Mouse (Mus musculus): Measurements from ENCODE around the gene Hat1. TPM values are rescaled to one million over a fixed set of nuclear protein-coding genes. Genes with fewer than 3 reads are reported as not detected.

Hat1 gene
- total RNA-seq, 1 experiment: 242 TPM

DNA sequence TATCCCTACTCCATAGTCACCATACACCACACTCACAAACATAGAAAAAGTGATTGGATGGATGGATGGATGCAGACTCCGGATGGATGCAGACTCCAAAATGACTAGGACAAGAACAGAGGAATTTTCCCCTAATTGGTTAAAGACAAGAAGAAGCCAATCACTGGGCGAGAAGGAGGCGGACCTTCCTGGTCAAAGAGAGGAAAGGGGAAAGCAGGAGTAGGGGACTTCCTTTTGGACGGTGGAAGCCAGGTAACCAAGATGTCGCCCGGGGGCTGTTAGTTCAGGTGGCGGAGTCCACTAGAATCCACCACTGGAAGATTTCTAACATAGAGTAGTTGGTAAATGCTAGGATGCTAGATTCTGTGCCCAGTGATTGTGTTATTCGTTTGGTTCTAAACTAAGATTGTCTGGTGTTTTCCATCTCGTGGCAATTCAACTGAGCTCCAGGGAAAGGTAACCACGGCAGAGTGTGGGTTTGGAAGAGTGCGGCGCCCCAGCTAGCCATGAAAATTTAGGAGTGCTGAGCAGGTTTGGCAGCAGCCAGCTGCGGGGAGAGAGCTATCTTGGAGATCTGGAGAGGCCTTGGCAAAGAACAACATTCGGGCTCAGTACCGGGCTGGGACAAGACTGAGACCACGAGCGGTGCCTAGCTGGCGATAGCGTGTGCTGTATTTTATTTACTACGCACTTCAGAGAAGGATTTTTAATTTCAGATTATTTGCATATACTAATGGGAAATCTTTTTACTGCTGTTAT is 40.8 kb upstream of the Hat1 start:
- TF ChIP-seq ZC3H11A (IDR thresholded peaks at IDR 0.05; ENCODE audit: borderline replicate concordance, low read depth, low read length) (no peak), ZNF384 (IDR thresholded peaks at IDR 0.05; ENCODE audit: low read depth, low read length) (no peak), HCFC1 (IDR thresholded peaks at IDR 0.05; ENCODE audit: borderline replicate concordance, insufficient read depth, low read length) (no peak; the same call in 1 of the 2 replicates), MAFK (IDR thresholded peaks at IDR 0.05; ENCODE audit: insufficient read depth, low read depth, low read length) (no peak), CHD2 (IDR thresholded peaks at IDR 0.05; ENCODE audit: low read depth, low read length) (no peak)
- Histone ChIP-seq H3K9ac (ENCODE audit: insufficient read depth, low read depth, low read length, poor library complexity, severe bottlenecking) (peak overlapping the region; percentile 96), H3K4me3 (ENCODE audit: insufficient read depth in 1 of 2, low read depth in 1 of 2, low read length in 2 of 2, poor library complexity in 1 of 2, severe bottlenecking in 1 of 2) (peak overlapping the region; percentile 87 to 91), H3K36me3 (ENCODE audit: control insufficient read depth, insufficient read depth, low read length, poor library complexity, severe bottlenecking) (peaks cover 17% of the 10 kb centered on the region), H3K9me3 (ENCODE audit: control insufficient read depth, insufficient read depth, low read depth, low read length) (no peaks in the 10 kb centered on the region), H3K4me1 (ENCODE audit: control insufficient read depth in 2 of 2, insufficient read depth in 2 of 2, low read length in 2 of 2, poor library complexity in 1 of 2) (peaks cover 0 to 2% of the 10 kb centered on the region in 2 experiments; a peak in 1 of 4 replicates), H3K27ac (ENCODE audit: insufficient read depth, low read depth, low read length, poor library complexity, severe bottlenecking) (peak overlapping the region; percentile 97)
- no peak for DNase-seq (ENCODE audit: low read depth, low spot score)
- in situ Hi-C loops (cut with MboI; ENCODE audit: low sequenced_read_pairs in 2 of 2, unreplicated experiment in 2 of 2): no loop called here

- no peaks in the 10 kb centered on the region for H3K9me3 ChIP-seq (ENCODE audit: control insufficient read depth, insufficient read depth, low read depth, low read length)
- H3K27ac ChIP-seq (ENCODE audit: insufficient read depth, low read depth, low read length, poor library complexity, severe bottlenecking): peak overlapping the region; percentile 97
- peak overlapping the region; percentile 96 for H3K9ac ChIP-seq (ENCODE audit: insufficient read depth, low read depth, low read length, poor library complexity, severe bottlenecking)
Observed at GRCm38 (mm10) chr2:71349511-71349910, 39.2 kb upstream of the Hat1 start.

DNA sequence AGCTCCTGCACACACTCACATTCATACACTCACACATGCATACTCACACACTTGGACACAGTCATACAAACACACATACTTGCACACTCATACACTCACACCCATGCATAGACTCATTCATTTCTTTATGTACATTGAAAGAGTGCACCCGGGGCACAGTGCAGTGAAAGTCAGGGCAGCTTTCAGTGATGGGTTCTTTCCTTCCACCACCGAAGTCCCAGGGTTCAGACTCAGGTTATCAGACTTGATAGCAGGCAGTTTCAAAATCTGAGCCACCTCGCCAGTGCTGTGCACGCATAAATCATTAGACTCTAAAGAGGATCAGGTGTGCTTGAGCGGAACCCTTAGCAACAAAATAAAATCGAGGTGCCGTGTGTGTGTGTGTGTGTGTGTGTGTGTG is 38.6 kb upstream of the Hat1 start:
- DNase-seq (ENCODE audit: low read depth, low spot score): no peak
- Histone ChIP-seq H3K9me3 (ENCODE audit: control insufficient read depth, insufficient read depth, low read depth, low read length) (no peaks in the 10 kb centered on the region), H3K27ac (ENCODE audit: insufficient read depth, low read depth, low read length, poor library complexity, severe bottlenecking) (peak overlapping the region; percentile 97), H3K4me3 (ENCODE audit: insufficient read depth in 1 of 2, low read depth in 1 of 2, low read length in 2 of 2, poor library complexity in 1 of 2, severe bottlenecking in 1 of 2) (peak overlapping the region; percentile 87 to 91), H3K36me3 (ENCODE audit: control insufficient read depth, insufficient read depth, low read length, poor library complexity, severe bottlenecking) (peaks cover 23% of the 10 kb centered on the region), H3K9ac (ENCODE audit: insufficient read depth, low read depth, low read length, poor library complexity, severe bottlenecking) (peak overlapping the region; percentile 96), H3K4me1 (ENCODE audit: control insufficient read depth in 2 of 2, insufficient read depth in 2 of 2, low read length in 2 of 2, poor library complexity in 1 of 2) (peaks cover 0 to 8% of the 10 kb centered on the region in 2 experiments; a peak in 2 of 4 replicates)
- in situ Hi-C loops (cut with MboI; ENCODE audit: low sequenced_read_pairs in 2 of 2, unreplicated experiment in 2 of 2): no loop called here
- TF ChIP-seq ZC3H11A (IDR thresholded peaks at IDR 0.05; ENCODE audit: borderline replicate concordance, low read depth, low read length) (no peak), ZNF384 (IDR thresholded peaks at IDR 0.05; ENCODE audit: low read depth, low read length) (no peak), MAFK (IDR thresholded peaks at IDR 0.05; ENCODE audit: insufficient read depth, low read depth, low read length) (no peak), HCFC1 (IDR thresholded peaks at IDR 0.05; ENCODE audit: borderline replicate concordance, insufficient read depth, low read length) (no peak), CHD2 (IDR thresholded peaks at IDR 0.05; ENCODE audit: low read depth, low read length) (no peak)

More at GRCm38 (mm10) chr2:71349511-71349910, 39.2 kb upstream of the Hat1 start:
- Histone ChIP-seq H3K36me3 (ENCODE audit: control insufficient read depth, insufficient read depth, low read length, poor library complexity, severe bottlenecking) (peaks cover 20% of the 10 kb centered on the region), H3K4me1 (ENCODE audit: control insufficient read depth in 2 of 2, insufficient read depth in 2 of 2, low read length in 2 of 2, poor library complexity in 1 of 2) (peaks cover 0 to 6% of the 10 kb centered on the region in 2 experiments; a peak in 2 of 4 replicates), H3K4me3 (ENCODE audit: insufficient read depth in 1 of 2, low read depth in 1 of 2, low read length in 2 of 2, poor library complexity in 1 of 2, severe bottlenecking in 1 of 2) (peak overlapping the region; percentile 87 to 91)
- DNase-seq (ENCODE audit: low read depth, low spot score): no peak
- no peak for TF ChIP-seq ZC3H11A (IDR thresholded peaks at IDR 0.05; ENCODE audit: borderline replicate concordance, low read depth, low read length)
- TF ChIP-seq HCFC1 (IDR thresholded peaks at IDR 0.05; ENCODE audit: borderline replicate concordance, insufficient read depth, low read length): no peak
- TF ChIP-seq ZNF384 (IDR thresholded peaks at IDR 0.05; ENCODE audit: low read depth, low read length): no peak
- TF ChIP-seq MAFK (IDR thresholded peaks at IDR 0.05; ENCODE audit: insufficient read depth, low read depth, low read length): no peak
- TF ChIP-seq CHD2 (IDR thresholded peaks at IDR 0.05; ENCODE audit: low read depth, low read length): no peak
- in situ Hi-C loops (cut with MboI; ENCODE audit: low sequenced_read_pairs in 2 of 2, unreplicated experiment in 2 of 2): no loop called here

DNA sequence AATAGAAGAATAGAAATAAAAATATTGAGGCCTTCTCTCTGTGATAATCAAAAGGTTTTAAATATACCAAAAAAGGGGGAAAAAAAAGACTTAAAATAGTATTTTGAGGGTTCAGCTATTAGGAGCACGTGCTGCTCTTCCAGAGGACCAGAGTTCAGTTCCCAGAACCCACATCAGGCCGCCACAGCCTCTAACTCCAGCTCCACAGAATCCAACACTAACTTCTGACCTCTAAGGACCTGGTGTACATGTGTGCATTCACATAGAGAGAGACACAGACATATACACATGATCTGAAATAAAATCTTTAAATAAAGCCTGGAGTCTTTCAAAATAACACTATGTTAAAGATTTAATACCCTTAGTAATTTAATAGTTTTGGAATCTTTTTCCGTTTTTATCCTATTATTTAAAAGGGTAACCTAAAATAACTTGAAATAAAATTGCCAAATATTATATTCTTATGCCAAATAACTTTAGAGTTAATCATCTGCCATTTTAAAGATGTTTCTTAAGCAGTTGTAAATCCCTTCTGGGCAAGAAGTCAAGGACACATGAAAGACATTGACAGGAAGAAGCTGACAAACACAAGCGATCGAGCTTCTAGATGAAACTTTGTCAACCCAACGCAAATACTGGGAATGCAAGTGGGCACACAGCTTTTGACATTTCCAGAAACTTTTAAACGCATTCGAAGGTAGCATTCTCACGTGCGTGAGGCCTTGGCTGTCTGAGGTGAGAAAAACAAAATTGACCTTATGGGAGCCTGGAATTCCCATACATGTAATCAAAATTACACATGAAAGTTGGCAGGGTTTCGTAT is 37.6 kb upstream of the Hat1 start:
- Histone ChIP-seq H3K36me3 (ENCODE audit: control insufficient read depth, insufficient read depth, low read length, poor library complexity, severe bottlenecking) (peaks cover 23% of the 10 kb centered on the region), H3K4me1 (ENCODE audit: control insufficient read depth in 2 of 2, insufficient read depth in 2 of 2, low read length in 2 of 2, poor library complexity in 1 of 2) (peaks cover 0 to 8% of the 10 kb centered on the region in 2 experiments; a peak in 2 of 4 replicates), H3K9ac (ENCODE audit: insufficient read depth, low read depth, low read length, poor library complexity, severe bottlenecking) (peak overlapping the region; percentile 96), H3K27ac (ENCODE audit: insufficient read depth, low read depth, low read length, poor library complexity, severe bottlenecking) (peak overlapping the region; percentile 97), H3K9me3 (ENCODE audit: control insufficient read depth, insufficient read depth, low read depth, low read length) (no peaks in the 10 kb centered on the region), H3K4me3 (ENCODE audit: insufficient read depth in 1 of 2, low read depth in 1 of 2, low read length in 2 of 2, poor library complexity in 1 of 2, severe bottlenecking in 1 of 2) (no peak overlapping the region)
- no peak for TF ChIP-seq HCFC1 (IDR thresholded peaks at IDR 0.05; ENCODE audit: borderline replicate concordance, insufficient read depth, low read length)
- TF ChIP-seq MAFK (IDR thresholded peaks at IDR 0.05; ENCODE audit: insufficient read depth, low read depth, low read length): no peak
- TF ChIP-seq ZC3H11A (IDR thresholded peaks at IDR 0.05; ENCODE audit: borderline replicate concordance, low read depth, low read length): no peak
- TF ChIP-seq CHD2 (IDR thresholded peaks at IDR 0.05; ENCODE audit: low read depth, low read length): no peak
- no peak for TF ChIP-seq ZNF384 (IDR thresholded peaks at IDR 0.05; ENCODE audit: low read depth, low read length)
- in situ Hi-C loops (cut with MboI; ENCODE audit: low sequenced_read_pairs in 2 of 2, unreplicated experiment in 2 of 2): no loop called here
- DNase-seq (ENCODE audit: low read depth, low spot score): no peak
